In the genomic region with DNA sequence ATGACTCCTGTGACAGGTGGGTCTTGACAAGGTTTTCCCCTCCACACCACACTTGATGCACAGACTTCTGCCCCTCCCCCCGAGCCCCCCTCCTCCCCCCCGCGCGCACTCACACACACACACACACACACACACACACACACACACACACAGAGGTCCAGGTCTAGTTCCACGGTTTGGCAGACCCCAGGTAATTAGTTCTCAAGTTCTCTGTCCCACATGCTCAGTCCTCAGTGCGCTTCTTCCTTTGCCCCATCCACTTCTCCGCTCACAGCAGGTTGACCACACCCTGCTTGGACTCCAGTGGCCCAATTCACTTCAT, we compare ENCODE assay signal across 10 mouse cellular contexts. TPM values are rescaled to one million over a fixed set of nuclear protein-coding genes. Genes with fewer than 3 reads are reported as not detected.
DNase-seq lines count a peak whose midpoint lies in the region; ATAC-seq and TF ChIP-seq lines count a peak whose summit lies in the region.
"Had no signal": no experiment of that assay in that cellular context is flagged by ENCODE, and none has a peak within 500 bp of the region (broad histone marks: within the 10 kb centered on the region; RNA-seq: fewer than 3 reads in every experiment).

No protein-coding gene starts in this region.

- no peaks in the 10 kb centered on the region for H3K27me3 ChIP-seq in kidney, adult 2 months (replicated peaks; ENCODE audit: control insufficient read depth, insufficient read depth, low read length)
- H3K27me3 ChIP-seq in hindbrain, embryonic 13.5 days = 0 out of 2 replicates have a peak, but pooled peaks cover 14% of the 10 kb centered on the region
- H3K27me3 ChIP-seq in midbrain, embryonic 11.5 days (ENCODE audit: control insufficient read depth, insufficient read depth, low read length) = no peaks in the 10 kb centered on the region

- TF ChIP-seq CTCF in kidney, adult 2 months (conservative IDR thresholded peaks at IDR 0.05; ENCODE audit: insufficient read depth, insufficient read length, low read depth, low read length) = no peak
- no peak for TF ChIP-seq CTCF in cortical plate, adult 2 months (IDR thresholded peaks at IDR 0.05; ENCODE audit: extremely low read depth, insufficient read depth, low read length)

- WGBS in kidney, adult 2 months = 43% methylated on average over 7 of the region's 7 CpGs
- 26% methylated on average over 7 of the region's 7 CpGs for WGBS in hindbrain, embryonic 13.5 days
- 44% methylated on average over 3 of the region's 7 CpGs for WGBS in midbrain, embryonic 11.5 days

- no peak for DNase-seq in kidney, adult 2 months
- DNase-seq in kidney, postnatal 25 days = no peak
- no peak for DNase-seq in midbrain, embryonic 11.5 days (ENCODE audit: low spot score, missing footprints)
- no peak for DNase-seq in Muller cell, postnatal 12 days (ENCODE audit: inconsistent ontology term)
- no peak for DNase-seq in T-cell, adult 2 months (ENCODE audit: low spot score)
- no peak for DNase-seq in gastrocnemius, postnatal 10 days

- peaks cover 6% of the 10 kb centered on the region for H3K4me1 ChIP-seq in kidney, adult 2 months (ENCODE audit: control insufficient read depth, insufficient read depth, low read length)
- H3K4me1 ChIP-seq in cortical plate, adult 2 months (ENCODE audit: control insufficient read depth, insufficient read depth, low read length) = no peaks in the 10 kb centered on the region
- H3K4me1 ChIP-seq in hindbrain, embryonic 13.5 days (replicated peaks) = peaks cover 14% of the 10 kb centered on the region
- H3K4me1 ChIP-seq in midbrain, embryonic 11.5 days (ENCODE audit: control insufficient read depth, insufficient read depth, low read length) = peaks cover 10% of the 10 kb centered on the region

- peak overlapping the region; percentile 98 for H3K4me2 ChIP-seq in hindbrain, embryonic 13.5 days
- peak overlapping the region; percentile 63 for H3K4me2 ChIP-seq in midbrain, embryonic 11.5 days

- no peaks in the 10 kb centered on the region for H3K36me3 ChIP-seq in kidney, adult 2 months (ENCODE audit: control insufficient read depth, insufficient read depth, low read length)
- no peaks in the 10 kb centered on the region for H3K36me3 ChIP-seq in hindbrain, embryonic 13.5 days
- no peaks in the 10 kb centered on the region for H3K36me3 ChIP-seq in midbrain, embryonic 11.5 days (ENCODE audit: control insufficient read depth, insufficient read depth, low read length)

- H3K9me3 ChIP-seq in hindbrain, embryonic 13.5 days = no peaks in the 10 kb centered on the region
- no peaks in the 10 kb centered on the region for H3K9me3 ChIP-seq in midbrain, embryonic 11.5 days (ENCODE audit: control insufficient read depth, low read length)

- ATAC-seq in hindbrain, embryonic 13.5 days (ENCODE audit: low FRiP score) = peak; percentile 29; the same call in 1 of the 2 replicates
- 0 out of 2 replicates have a peak, but pooled peaks have one; percentile 23 for ATAC-seq in midbrain, embryonic 11.5 days (ENCODE audit: low FRiP score)

- peak overlapping the region; percentile 84 for H3K9ac ChIP-seq in hindbrain, embryonic 13.5 days
- H3K9ac ChIP-seq in midbrain, embryonic 11.5 days (ENCODE audit: low read length) = peak overlapping the region; percentile 60; the same call in 1 of the 2 replicates

- H3K4me3 ChIP-seq in kidney, adult 2 months (ENCODE audit: insufficient read depth, low read depth, low read length) = peak overlapping the region; percentile 52
- H3K4me3 ChIP-seq in cortical plate, adult 2 months (ENCODE audit: insufficient read depth, low read length) = peak overlapping the region; percentile 44
- H3K4me3 ChIP-seq in hindbrain, embryonic 13.5 days = peak overlapping the region; percentile 61
- peak overlapping the region; percentile 40 for H3K4me3 ChIP-seq in midbrain, embryonic 11.5 days (ENCODE audit: low read depth, low read length)
- H3K4me3 ChIP-seq: myocyte had no signal

- TF ChIP-seq POLR2A in kidney, adult 2 months (IDR thresholded peaks at IDR 0.05; ENCODE audit: low read depth, low read length) = no peak
- no peak for TF ChIP-seq POLR2A in cortical plate, adult 2 months (IDR thresholded peaks at IDR 0.05; ENCODE audit: extremely low read depth, insufficient read depth, low read length)

- peak overlapping the region; percentile 75 for H3K27ac ChIP-seq in kidney, adult 2 months (ENCODE audit: insufficient read depth, low read depth, low read length)
- H3K27ac ChIP-seq in cortical plate, adult 2 months (ENCODE audit: insufficient read depth, low read length) = no peak overlapping the region
- H3K27ac ChIP-seq in hindbrain, embryonic 13.5 days = no peak overlapping the region
- H3K27ac ChIP-seq in midbrain, embryonic 11.5 days (ENCODE audit: low read depth, low read length) = no peak overlapping the region

RNA-seq across cellular contexts. Expression of a gene that starts 0.3 kb away (rescaled TPM):
- polyA plus RNA-seq in kidney, adult 2 months (2012; rRNA removed) = 6.2 and 8.4 TPM in 2 replicates
- polyA plus RNA-seq in cortical plate, adult 2 months (2012; rRNA removed) = 11.4 and 11.5 TPM in 2 replicates
- polyA plus RNA-seq in hindbrain, embryonic 13.5 days (2015; fragmentation: Nextera tagmentation; extraction: Ambion mirVana) = 31.7 and 37.0 TPM in 2 replicates
- 78.1 and 89.3 TPM in 2 replicates for polyA plus RNA-seq in midbrain, embryonic 11.5 days (2014; fragmentation: Nextera tagmentation; extraction: Ambion mirVana)
- total RNA-seq in gastrocnemius, postnatal 10 days (2021) = 10 to 100 TPM in 1 of 2 experiments, 1 to 10 TPM in 1; 8.8 to 11.7 TPM

RNA-seq across cellular contexts. Expression of a gene that starts 0.7 kb away (rescaled TPM):
- 19.8 and 21.0 TPM in 2 replicates for polyA plus RNA-seq in kidney, adult 2 months (2012; rRNA removed)
- polyA plus RNA-seq in cortical plate, adult 2 months (2012; rRNA removed) = 9.0 and 9.2 TPM in 2 replicates
- polyA plus RNA-seq in hindbrain, embryonic 13.5 days (2015; fragmentation: Nextera tagmentation; extraction: Ambion mirVana) = 6.0 and 7.0 TPM in 2 replicates
- 3.7 and 5.1 TPM in 2 replicates for polyA plus RNA-seq in midbrain, embryonic 11.5 days (2014; fragmentation: Nextera tagmentation; extraction: Ambion mirVana)
- under 1 TPM; 0.31 to 0.45 TPM for total RNA-seq in gastrocnemius, postnatal 10 days (2021)
- total RNA-seq: MEL had no signal
